Mouse (Mus musculus) embryonic facial prominence, embryonic 13.5 days (tissue): ENCODE measurements at regions not wholly inside any gene's neighbourhood (a gene's known extent, or its start where the extent isn't known, plus 50 kb on each side); places are given as distances from the start of the nearest gene placed in this dataset.

ENCODE experiments used
- ATAC-seq: fragments of 200-750 bp; cut with Nextera tagmentation; 2 replicates; pipeline ENCODE4 v1.8.0; 2017; ENCODE audit warnings: low read depth; ENCODE audit not compliant: insufficient number of reproducible peaks, insufficient read depth, low FRiP score, low TSS enrichment
- H3K27ac ChIP-seq: fragments of 300-500 bp; sonication (generic); 2 replicates; pipeline ENCODE4 v1.5.1; 2015; ENCODE audit warnings: moderate library complexity, mild to moderate bottlenecking, inconsistent platforms
- H3K27me3 ChIP-seq: fragments of 300-500 bp; sonication (generic); 2 replicates; pipeline ENCODE4 v1.6.1; 2015; ENCODE audit warnings: mild to moderate bottlenecking, inconsistent platforms
- H3K36me3 ChIP-seq: fragments of 300-500 bp; sonication (generic); 2 replicates; pipeline ENCODE4 v1.6.1; 2015; ENCODE audit warnings: mild to moderate bottlenecking, inconsistent platforms
- H3K4me1 ChIP-seq: fragments of 300-500 bp; sonication (generic); 2 replicates; pipeline ENCODE4 v1.6.1; 2015; ENCODE audit warnings: inconsistent platforms
- H3K4me2 ChIP-seq: fragments of 300-500 bp; sonication (generic); 2 replicates; pipeline ENCODE4 v1.6.1; 2015; ENCODE audit warnings: moderate library complexity, mild to moderate bottlenecking, inconsistent platforms
- H3K4me3 ChIP-seq: fragments of 300-500 bp; sonication (generic); 2 replicates; pipeline ENCODE4 v1.5.1; 2015; ENCODE audit warnings: mild to moderate bottlenecking, inconsistent platforms
- H3K9ac ChIP-seq: fragments of 300-500 bp; sonication (generic); 2 replicates; pipeline ENCODE4 v1.6.1; 2015; ENCODE audit warnings: mild to moderate bottlenecking, inconsistent platforms
- H3K9me3 ChIP-seq: fragments of 300-500 bp; sonication (generic); 2 replicates; pipeline ENCODE4 v1.6.1; 2016; ENCODE audit warnings: inconsistent platforms
- WGBS: fragments of 180-500 bp; shearing (Covaris S2); methylation state at CpG from one replicate; pipeline ENCODE4 v1.1.7; 2015; ENCODE audit warnings: mixed read lengths; 5-methylcytosine and 5-hydroxymethylcytosine counted together

DNA sequence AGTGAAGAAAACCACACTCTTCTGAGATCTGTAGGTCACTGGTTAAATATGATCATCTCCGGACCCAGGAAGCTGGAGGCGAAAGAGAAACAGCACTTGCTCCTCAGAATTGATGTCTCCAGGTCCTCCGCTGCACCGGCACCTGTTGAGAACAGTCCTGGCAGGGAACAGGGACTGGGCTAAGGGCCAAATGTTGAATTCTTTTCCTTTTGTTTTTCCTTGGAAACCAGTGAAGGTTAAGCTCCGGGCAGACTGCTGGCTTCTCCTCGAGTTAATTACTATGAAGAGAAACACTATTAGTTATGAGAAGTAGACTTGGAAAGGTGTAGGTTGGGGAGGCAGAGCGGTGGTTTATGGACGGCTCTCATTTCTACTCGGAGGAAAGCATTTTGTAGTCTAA, 242.7 kb downstream of the Rngtt start:
- ATAC-seq = no peak
- peaks cover 3% of the 10 kb centered on the region for H3K27me3 ChIP-seq
- H3K9me3 ChIP-seq = no peaks in the 10 kb centered on the region
- no peaks in the 10 kb centered on the region for H3K36me3 ChIP-seq
- H3K27ac ChIP-seq = no peak overlapping the region
- WGBS = 61% methylated on average over 9 of the region's 9 CpGs
- no peak overlapping the region for H3K4me2 ChIP-seq
- H3K9ac ChIP-seq = no peak overlapping the region
- peaks cover 14% of the 10 kb centered on the region for H3K4me1 ChIP-seq
- no peak overlapping the region for H3K4me3 ChIP-seq

DNA sequence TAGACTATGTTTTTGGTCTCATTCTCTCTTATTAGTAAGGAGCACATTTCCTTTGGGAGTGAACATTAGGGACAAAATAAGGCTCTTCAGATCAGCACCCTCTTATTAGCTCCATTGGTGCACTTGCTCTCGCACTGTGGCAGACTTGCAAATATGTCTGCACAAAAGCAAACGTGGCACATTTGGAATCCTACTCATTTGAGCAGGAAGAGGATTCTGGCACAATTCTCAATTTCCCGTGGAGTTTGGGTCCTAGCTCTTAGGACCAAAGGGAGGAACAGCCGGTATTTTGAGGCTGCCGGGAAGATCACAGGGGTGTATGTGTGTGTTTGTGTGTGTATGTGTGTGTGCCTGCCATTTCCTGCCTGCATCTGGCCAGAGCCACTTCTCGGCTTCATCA, 244.5 kb downstream of the Rngtt start:
- ATAC-seq = no peak
- Histone ChIP-seq H3K36me3 (no peaks in the 10 kb centered on the region), H3K4me2 (peak overlapping the region; percentile 39; the same call in 1 of the 2 replicates), H3K9me3 (no peaks in the 10 kb centered on the region), H3K4me3 (no peak overlapping the region), H3K4me1 (peaks cover 14% of the 10 kb centered on the region), H3K9ac (no peak overlapping the region), H3K27me3 (peaks cover 3% of the 10 kb centered on the region), H3K27ac (no peak overlapping the region)
- WGBS = 31% methylated on average over 6 of the region's 6 CpGs

- Histone ChIP-seq H3K27ac (no peak overlapping the region), H3K36me3 (no peaks in the 10 kb centered on the region), H3K4me1 (peaks cover 14% of the 10 kb centered on the region), H3K4me3 (no peak overlapping the region; the same call in 1 of the 2 replicates), H3K9me3 (no peaks in the 10 kb centered on the region), H3K4me2 (peak overlapping the region; percentile 39), H3K9ac (no peak overlapping the region), H3K27me3 (peaks cover 3% of the 10 kb centered on the region)
- 9% methylated on average over 14 of the region's 14 CpGs for WGBS
- ATAC-seq = no peak
These were observed 245.3 kb downstream of the Rngtt start for GRCm38 (mm10) chr4:33555231-33555933.

DNA sequence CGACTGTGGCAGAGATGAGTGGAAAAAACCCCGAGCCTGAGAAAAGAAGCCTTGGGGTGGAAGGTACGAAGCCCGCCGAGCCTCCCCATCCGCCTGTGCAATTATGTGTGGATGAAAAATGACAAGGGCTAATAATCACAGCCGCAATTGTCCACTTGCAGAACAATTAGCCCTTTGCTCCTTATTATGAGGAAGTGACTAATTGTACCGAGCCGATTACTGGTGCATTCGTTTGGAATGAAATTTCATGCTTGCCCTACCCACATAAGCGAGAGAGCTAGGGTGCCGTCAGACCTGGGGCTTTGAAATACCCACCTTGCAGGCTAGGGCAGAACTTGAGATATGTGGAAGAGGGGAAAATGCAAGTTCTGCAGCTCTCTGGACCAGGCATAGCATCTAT, 245.9 kb downstream of the Rngtt start:
- no peaks in the 10 kb centered on the region for H3K36me3 ChIP-seq
- peak overlapping the region; percentile 39 for H3K4me2 ChIP-seq
- no peaks in the 10 kb centered on the region for H3K9me3 ChIP-seq
- WGBS = 17% methylated on average over 12 of the region's 12 CpGs
- no peak for ATAC-seq
- H3K4me3 ChIP-seq = no peak overlapping the region
- H3K4me1 ChIP-seq = peaks cover 14% of the 10 kb centered on the region
- no peak overlapping the region for H3K9ac ChIP-seq
- H3K27ac ChIP-seq = no peak overlapping the region
- peaks cover 3% of the 10 kb centered on the region for H3K27me3 ChIP-seq

DNA sequence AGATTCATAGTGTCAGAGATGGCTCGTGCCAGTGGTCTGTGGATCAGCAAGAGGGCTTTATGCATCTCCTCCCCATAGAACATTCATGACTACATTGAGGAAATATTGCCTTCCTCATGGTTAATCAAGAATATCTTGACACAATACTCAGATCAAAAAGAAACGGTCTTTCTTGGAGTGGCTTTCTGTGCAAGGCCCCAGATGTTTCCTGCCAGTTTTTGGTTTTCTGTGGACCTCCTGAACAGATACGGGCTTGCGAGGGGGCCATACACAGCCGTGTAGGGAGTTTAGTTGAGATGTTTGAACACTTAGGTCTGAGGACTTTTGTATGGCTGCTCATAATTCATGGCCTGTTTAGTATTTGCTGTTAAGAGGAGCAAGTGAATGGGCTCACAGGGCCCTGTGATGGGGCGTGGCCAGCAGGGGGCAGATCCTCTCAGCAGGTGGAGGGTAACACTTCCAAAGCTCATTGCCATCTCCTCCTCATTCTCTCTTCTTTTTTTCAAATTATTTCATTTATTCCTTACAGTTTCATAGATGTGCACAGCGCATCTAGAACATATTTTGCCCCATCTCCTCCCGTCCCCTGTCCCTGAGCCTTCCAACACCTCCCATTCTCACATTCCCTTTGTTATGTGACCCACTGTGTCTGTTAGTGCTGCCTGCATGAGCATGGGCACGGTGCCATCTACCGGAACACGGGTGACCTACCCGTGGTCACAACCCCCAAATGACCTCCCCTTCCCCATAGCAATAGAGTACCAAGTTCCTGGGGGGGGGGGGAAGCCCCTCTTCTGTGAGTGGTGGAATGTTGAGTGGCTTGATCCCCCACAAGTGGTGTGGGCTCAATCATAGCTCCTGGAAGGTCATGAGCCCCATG, 246.8 kb downstream of the Rngtt start:
- H3K27ac ChIP-seq = no peak overlapping the region
- H3K9ac ChIP-seq = no peak overlapping the region
- H3K4me2 ChIP-seq = no peak overlapping the region
- no peak overlapping the region for H3K4me3 ChIP-seq
- WGBS = 78% methylated on average over 12 of the region's 12 CpGs
- ATAC-seq = no peak
- H3K27me3 ChIP-seq = peaks cover 3% of the 10 kb centered on the region
- no peaks in the 10 kb centered on the region for H3K36me3 ChIP-seq
- no peaks in the 10 kb centered on the region for H3K9me3 ChIP-seq
- H3K4me1 ChIP-seq = peaks cover 14% of the 10 kb centered on the region

- Histone ChIP-seq H3K27me3 (no peaks in the 10 kb centered on the region), H3K36me3 (no peaks in the 10 kb centered on the region), H3K4me3 (no peak overlapping the region), H3K9ac (no peak overlapping the region), H3K27ac (no peak overlapping the region), H3K4me1 (no peaks in the 10 kb centered on the region), H3K4me2 (no peak overlapping the region), H3K9me3 (no peaks in the 10 kb centered on the region)
- 80% methylated on average over 5 of the region's 5 CpGs for WGBS
- no peak for ATAC-seq
These were observed 260.2 kb downstream of the Rngtt start for GRCm38 (mm10) chr4:33570274-33570673.

GRCm38 (mm10) chr4:33571351-33571750, 261.2 kb downstream of the Rngtt start:
- no peaks in the 10 kb centered on the region for H3K4me1 ChIP-seq
- no peak overlapping the region for H3K27ac ChIP-seq
- H3K9me3 ChIP-seq = no peaks in the 10 kb centered on the region
- H3K4me3 ChIP-seq = no peak overlapping the region
- no peaks in the 10 kb centered on the region for H3K27me3 ChIP-seq
- H3K9ac ChIP-seq = no peak overlapping the region
- WGBS = 70% methylated on average over 6 of the region's 6 CpGs
- no peak for ATAC-seq
- H3K4me2 ChIP-seq = no peak overlapping the region
- no peaks in the 10 kb centered on the region for H3K36me3 ChIP-seq

DNA sequence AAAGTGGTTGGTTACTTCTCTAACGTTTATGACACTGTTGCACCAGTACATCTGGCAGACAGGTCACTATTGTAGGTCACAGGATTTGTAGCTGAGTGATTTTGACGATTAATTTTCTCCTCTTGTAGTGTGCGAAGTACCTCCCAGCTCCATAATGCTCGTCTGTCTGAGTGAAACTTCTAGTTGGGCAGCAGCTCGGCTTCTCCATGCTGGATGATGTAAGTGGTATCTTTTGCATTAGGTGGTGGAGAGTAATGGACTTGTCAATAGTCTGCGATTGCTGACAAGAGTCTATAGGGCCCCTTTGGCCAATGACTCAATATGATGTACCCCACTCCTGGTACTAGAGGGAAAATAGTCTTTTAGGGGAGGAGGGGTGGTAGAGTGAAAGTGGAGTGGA, 267.5 kb downstream of the Rngtt start:
- H3K4me3 ChIP-seq = no peak overlapping the region
- H3K4me2 ChIP-seq = no peak overlapping the region
- no peak overlapping the region for H3K27ac ChIP-seq
- H3K4me1 ChIP-seq = no peaks in the 10 kb centered on the region
- no peak for ATAC-seq
- H3K36me3 ChIP-seq = no peaks in the 10 kb centered on the region
- H3K27me3 ChIP-seq = no peaks in the 10 kb centered on the region
- H3K9me3 ChIP-seq = peaks cover 6% of the 10 kb centered on the region; the same call in 1 of the 2 replicates
- no peak overlapping the region for H3K9ac ChIP-seq
- WGBS = 91% methylated on average over 6 of the region's 6 CpGs

GRCm38 (mm10) chr4:33580491-33580890, 270.4 kb downstream of the Rngtt start:
- Histone ChIP-seq H3K36me3 (no peaks in the 10 kb centered on the region), H3K9me3 (peaks cover 6% of the 10 kb centered on the region; the same call in 1 of the 2 replicates), H3K27me3 (no peaks in the 10 kb centered on the region), H3K4me3 (no peak overlapping the region), H3K27ac (no peak overlapping the region), H3K4me2 (no peak overlapping the region), H3K4me1 (peaks cover 1% of the 10 kb centered on the region; the same call in 1 of the 2 replicates), H3K9ac (no peak overlapping the region)
- no peak for ATAC-seq
- WGBS = 84% methylated on average over 8 of the region's 8 CpGs

GRCm38 (mm10) chr4:33581180-33581591, 271.1 kb downstream of the Rngtt start:
- Histone ChIP-seq H3K9me3 (peaks cover 6% of the 10 kb centered on the region; the same call in 1 of the 2 replicates), H3K4me1 (peaks cover 8% of the 10 kb centered on the region), H3K27me3 (no peaks in the 10 kb centered on the region), H3K27ac (no peak overlapping the region), H3K9ac (no peak overlapping the region), H3K4me2 (no peak overlapping the region), H3K4me3 (no peak overlapping the region), H3K36me3 (no peaks in the 10 kb centered on the region)
- no peak for ATAC-seq
- WGBS = 87% methylated on average over 15 of the region's 15 CpGs

GRCm38 (mm10) chr4:33581766-33582525, 271.8 kb downstream of the Rngtt start:
- Histone ChIP-seq H3K4me1 (peaks cover 16% of the 10 kb centered on the region), H3K9ac (no peak overlapping the region), H3K36me3 (no peaks in the 10 kb centered on the region), H3K27ac (no peak overlapping the region), H3K9me3 (peaks cover 6% of the 10 kb centered on the region; the same call in 1 of the 2 replicates), H3K4me3 (no peak overlapping the region), H3K27me3 (no peaks in the 10 kb centered on the region), H3K4me2 (no peak overlapping the region)
- 85% methylated on average over 17 of the region's 17 CpGs for WGBS
- no peak for ATAC-seq
